Mouse (Mus musculus) embryo, embryonic 11.5 days (tissue): ENCODE data around the gene Fam19a5.

Source experiments
- DNase-seq: peaks from one replicate; pipeline ENCODE4 v3.0.0-alpha.2; 2012; ENCODE audit warnings: low read depth, low spot score

Gene Fam19a5

DNA sequence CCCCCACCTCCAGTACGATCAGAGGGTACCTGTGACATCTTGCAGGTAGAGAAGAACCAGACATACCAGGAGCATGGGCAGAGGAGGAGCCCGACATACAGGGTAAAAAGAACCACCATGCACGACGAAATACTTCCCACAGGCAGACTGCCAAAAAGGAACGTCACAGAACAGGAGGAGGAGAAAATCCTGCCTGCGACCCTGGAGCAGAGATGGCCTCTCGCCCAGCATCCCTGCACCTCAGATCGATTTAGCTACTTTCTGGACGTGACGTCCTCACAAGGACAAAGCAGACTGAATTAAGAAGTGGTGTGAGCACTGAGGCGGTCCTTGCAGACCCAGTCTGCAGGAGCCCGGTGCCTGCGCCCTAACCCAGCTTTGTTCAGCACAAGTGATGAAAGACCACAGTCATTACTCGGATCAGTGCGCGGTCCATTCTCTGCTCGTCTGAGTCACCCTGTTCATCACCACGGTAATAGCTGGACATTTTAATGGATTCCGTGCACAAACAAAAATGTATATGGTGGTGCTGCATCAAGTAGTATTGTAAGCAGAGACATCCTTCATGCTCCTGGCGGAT is 182.6 kb downstream of the Fam19a5 start:
- DNase-seq = no peak

DNA sequence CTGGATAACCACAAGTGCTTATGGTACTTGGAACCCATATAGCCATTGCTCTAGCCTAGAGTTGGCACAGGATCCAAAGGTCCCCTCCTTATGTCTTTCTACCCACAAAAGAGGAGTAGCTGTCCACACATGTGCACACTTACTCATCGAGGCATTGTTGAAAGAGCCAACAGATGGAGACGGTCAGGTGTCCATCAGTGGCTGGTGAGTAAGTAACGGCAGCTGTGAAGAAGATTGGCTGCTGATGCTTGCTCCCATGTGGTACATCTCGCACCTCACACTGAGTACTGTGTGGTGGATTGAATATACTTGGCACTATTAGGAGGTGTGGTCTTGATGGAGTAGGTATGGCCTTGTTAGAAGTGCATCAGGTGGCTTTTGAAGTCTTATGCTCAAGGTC is 192.2 kb downstream of the Fam19a5 start:
- DNase-seq = no peak

DNA sequence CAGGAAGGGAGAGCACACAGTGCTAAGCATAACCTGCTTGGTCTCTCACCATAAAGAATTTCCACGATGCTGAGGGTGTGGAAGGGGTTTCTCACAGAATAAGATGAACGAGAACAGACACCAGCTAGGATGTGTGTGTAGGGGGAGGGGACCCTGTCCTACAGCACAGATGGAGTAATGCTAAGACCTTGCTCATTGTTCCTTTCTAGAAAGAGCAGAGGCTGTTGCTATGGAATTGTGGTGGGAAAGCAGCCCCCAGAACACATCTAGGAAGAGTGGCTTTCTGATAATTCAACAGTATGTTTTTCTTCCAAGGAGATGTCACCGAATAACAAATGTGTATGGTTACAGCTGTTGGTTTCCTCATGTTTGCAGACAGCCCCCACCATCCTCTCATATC is 211.4 kb downstream of the Fam19a5 start:
- DNase-seq = no peak

DNA sequence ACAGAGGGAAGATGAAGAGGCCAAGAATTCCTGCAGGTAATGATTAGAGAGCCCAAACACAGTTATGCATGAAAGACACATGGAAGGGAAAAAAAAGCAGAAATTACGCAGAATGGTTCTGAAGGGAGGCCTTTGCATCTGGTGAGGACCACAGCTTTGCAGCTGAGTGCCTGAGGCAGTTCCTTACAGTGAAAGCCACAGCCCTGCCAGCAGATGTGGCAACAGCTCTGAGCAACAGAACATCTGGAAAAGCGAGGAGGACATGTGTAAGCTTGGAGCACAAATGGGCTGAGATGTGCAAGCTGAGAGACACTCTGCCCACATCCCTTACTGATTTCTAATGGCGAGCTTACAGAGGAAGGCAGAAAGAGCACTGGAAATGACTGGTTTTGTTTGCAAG is 221.8 kb downstream of the Fam19a5 start:
- DNase-seq = no peak

DNA sequence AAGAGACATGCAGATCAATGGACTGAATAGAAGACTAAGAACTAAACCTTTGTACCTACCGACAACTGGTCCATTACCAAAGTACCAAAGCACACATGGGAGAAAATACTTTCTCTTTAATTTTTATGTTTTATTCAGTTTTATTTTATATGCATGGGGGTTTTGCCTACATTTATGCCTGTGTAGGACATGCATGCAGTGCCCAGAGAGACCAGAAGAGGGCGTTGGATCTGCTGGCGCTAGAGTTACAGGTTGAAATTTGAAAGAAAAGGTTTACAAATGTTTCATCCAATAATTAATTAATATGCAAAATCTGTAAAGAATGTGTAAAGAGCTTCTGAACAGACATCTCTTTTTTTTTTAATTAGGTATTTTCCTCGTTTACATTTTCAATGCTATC is 229.9 kb downstream of the Fam19a5 start:
- DNase-seq = no peak

DNA sequence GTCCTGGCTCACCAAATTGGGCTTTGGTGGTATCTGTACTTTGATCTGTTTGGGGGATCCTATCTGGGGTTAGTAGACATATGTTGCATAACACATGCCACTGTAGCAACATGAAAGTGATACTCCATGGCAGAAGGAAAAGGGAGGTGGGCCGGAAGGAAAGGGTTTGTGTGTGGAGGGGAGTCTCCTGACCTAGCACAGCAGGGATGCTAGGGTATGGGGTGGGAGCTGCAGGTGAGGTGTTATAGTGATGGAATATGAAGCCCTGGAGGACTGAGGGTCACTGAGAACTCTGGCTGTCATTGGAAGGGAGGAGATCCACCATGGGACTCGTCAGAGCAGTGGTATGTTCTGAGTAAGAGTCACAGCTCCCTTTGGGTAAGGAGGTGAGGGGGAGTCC is 239.2 kb downstream of the Fam19a5 start:
- no peak for DNase-seq

DNA sequence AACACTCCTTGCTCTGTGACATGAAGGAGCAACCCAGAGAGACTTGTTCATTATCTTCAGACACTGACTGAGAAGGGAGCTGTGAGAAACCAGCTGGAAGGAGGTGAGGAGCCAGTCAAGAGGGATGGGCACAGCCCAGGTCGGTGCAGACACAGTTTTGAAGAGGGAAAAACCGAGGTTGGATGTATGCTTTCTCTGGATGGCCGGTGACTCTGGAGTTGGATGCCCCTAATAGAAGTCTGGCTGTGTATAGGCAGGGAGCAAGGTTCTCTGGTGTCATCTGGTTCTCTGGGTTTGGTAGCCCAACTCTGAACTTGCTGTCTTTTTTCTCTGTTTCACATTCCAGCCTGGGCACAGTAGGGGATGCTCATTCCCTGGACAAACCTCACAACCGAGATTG is 245.6 kb downstream of the Fam19a5 start:
- no peak for DNase-seq

DNA sequence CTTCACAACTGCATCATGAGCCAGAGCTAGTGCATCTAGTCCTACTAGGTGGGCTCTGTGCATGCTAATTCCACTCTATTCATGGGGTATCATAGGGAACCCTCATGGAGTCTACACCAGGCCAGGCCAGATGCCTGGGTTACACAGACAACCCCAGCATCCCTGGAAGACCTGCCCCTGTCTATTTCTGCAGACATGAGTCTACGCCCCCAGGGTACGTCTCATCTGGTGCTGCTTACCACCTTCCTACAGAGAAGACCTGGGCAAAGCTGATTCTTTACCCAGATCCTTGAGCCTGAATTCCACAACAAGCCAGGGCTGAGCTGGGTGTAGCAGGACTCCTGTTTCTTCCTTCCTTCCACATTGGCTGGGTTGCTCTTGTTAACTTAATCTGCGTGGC is 249.6 kb downstream of the Fam19a5 start:
- DNase-seq = no peak

DNA sequence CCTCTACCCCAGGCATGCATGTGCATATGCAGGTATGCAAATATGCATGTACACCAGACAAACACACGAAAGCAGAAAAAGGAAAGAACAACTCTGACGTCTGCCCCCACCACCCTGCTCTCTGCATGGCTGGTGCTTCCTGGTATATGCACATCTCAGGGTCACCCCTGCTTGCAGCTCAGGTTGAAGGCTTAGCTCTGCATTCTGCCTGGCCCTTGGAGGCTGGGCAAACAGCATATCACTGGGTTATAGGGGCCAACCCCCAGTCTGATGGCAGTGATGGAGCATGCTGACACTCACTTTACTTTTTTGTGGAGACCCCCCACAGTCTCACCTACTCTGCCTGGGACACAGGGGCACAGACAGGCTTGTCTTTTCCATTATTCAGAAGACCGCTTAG is 252.5 kb downstream of the Fam19a5 start:
- no peak for DNase-seq
